In genomic region chr12:27138663-27139633, GRCm38 (mm10) we compare ENCODE assay signal across 11 mouse cellular contexts.
DNase-seq lines count a peak whose midpoint lies in the region; ATAC-seq lines count a peak whose summit lies in the region.
"Had no signal": no experiment of that assay in that cellular context is flagged by ENCODE, and none has a peak within 500 bp of the region (broad histone marks: within the 10 kb centered on the region; RNA-seq: fewer than 3 reads in every experiment).

No protein-coding gene starts in this region.

- H3K36me3 ChIP-seq in embryonic facial prominence, embryonic 13.5 days = no peaks in the 10 kb centered on the region
- H3K36me3 ChIP-seq in hindbrain, embryonic 14.5 days (replicated peaks; ENCODE audit: control insufficient read depth, insufficient read depth) = no peaks in the 10 kb centered on the region
- H3K36me3 ChIP-seq in midbrain, embryonic 15.5 days (replicated peaks) = no peaks in the 10 kb centered on the region

- H3K4me2 ChIP-seq in embryonic facial prominence, embryonic 13.5 days = peak overlapping the region; percentile 26; the same call in 1 of the 2 replicates
- no peak overlapping the region for H3K4me2 ChIP-seq in hindbrain, embryonic 14.5 days (replicated peaks)
- no peak overlapping the region for H3K4me2 ChIP-seq in midbrain, embryonic 15.5 days

- WGBS in embryonic facial prominence, embryonic 13.5 days = 21% methylated on average over 13 of the region's 13 CpGs
- 36% methylated on average over 13 of the region's 13 CpGs for WGBS in hindbrain, embryonic 14.5 days
- WGBS in midbrain, embryonic 15.5 days = 35% methylated on average over 13 of the region's 13 CpGs

- peaks cover 78% of the 10 kb centered on the region for H3K4me1 ChIP-seq in embryonic facial prominence, embryonic 13.5 days
- peaks cover 34% of the 10 kb centered on the region for H3K4me1 ChIP-seq in hindbrain, embryonic 14.5 days (replicated peaks; ENCODE audit: control insufficient read depth, insufficient read depth, low read length)
- H3K4me1 ChIP-seq in midbrain, embryonic 15.5 days = peaks cover 41% of the 10 kb centered on the region

- peak; percentile 64 for ATAC-seq in frontal cortex, adult (ENCODE audit: low TSS enrichment)
- ATAC-seq in embryonic facial prominence, embryonic 13.5 days (ENCODE audit: insufficient number of reproducible peaks, insufficient read depth, low FRiP score, low TSS enrichment, low read depth) = no peak
- ATAC-seq in hindbrain, embryonic 14.5 days (ENCODE audit: low FRiP score) = peak; percentile 75
- ATAC-seq in midbrain, embryonic 15.5 days (replicated peaks) = peak; percentile 52; the same call in 1 of the 2 replicates

- no peak for DNase-seq in frontal cortex, postnatal 25 days (ENCODE audit: low spot score in 2 of 2)
- DNase-seq in hindbrain, embryonic 14.5 days (ENCODE audit: low spot score) = no peak
- DNase-seq in urinary bladder, postnatal 4 days (ENCODE audit: low spot score in 2 of 2) = no peak
- no peak for DNase-seq in right cerebral cortex, postnatal 36 days (ENCODE audit: low spot score in 2 of 2)
- DNase-seq in spleen, adult 12 weeks (ENCODE audit: low spot score) = no peak
- DNase-seq: adrenal gland, adult 2 months; cerebellum, adult 8-10 months; heart, postnatal 36 days had no signal

- H3K27me3 ChIP-seq in embryonic facial prominence, embryonic 13.5 days = no peaks in the 10 kb centered on the region
- H3K27me3 ChIP-seq in hindbrain, embryonic 14.5 days (ENCODE audit: control insufficient read depth, insufficient read depth, low read length) = no peaks in the 10 kb centered on the region
- no peaks in the 10 kb centered on the region for H3K27me3 ChIP-seq in midbrain, embryonic 15.5 days (replicated peaks)

- no peaks in the 10 kb centered on the region for H3K9me3 ChIP-seq in embryonic facial prominence, embryonic 13.5 days
- no peaks in the 10 kb centered on the region for H3K9me3 ChIP-seq in hindbrain, embryonic 14.5 days (ENCODE audit: control insufficient read depth, low read length)
- H3K9me3 ChIP-seq in midbrain, embryonic 15.5 days = no peaks in the 10 kb centered on the region

- H3K9ac ChIP-seq in embryonic facial prominence, embryonic 13.5 days = peak overlapping the region; percentile 54; the same call in 1 of the 2 replicates
- peak overlapping the region; percentile 50 for H3K9ac ChIP-seq in hindbrain, embryonic 14.5 days
- H3K9ac ChIP-seq in midbrain, embryonic 15.5 days = peak overlapping the region; percentile 30; the same call in 1 of the 2 replicates

- H3K4me3 ChIP-seq in embryonic facial prominence, embryonic 13.5 days = no peak overlapping the region
- H3K4me3 ChIP-seq in hindbrain, embryonic 14.5 days (replicated peaks; ENCODE audit: low read length) = no peak overlapping the region
- H3K4me3 ChIP-seq in midbrain, embryonic 15.5 days = no peak overlapping the region

- H3K27ac ChIP-seq in embryonic facial prominence, embryonic 13.5 days = peak overlapping the region; percentile 88
- H3K27ac ChIP-seq in hindbrain, embryonic 14.5 days = peak overlapping the region; percentile 94
- peak overlapping the region; percentile 89 for H3K27ac ChIP-seq in midbrain, embryonic 15.5 days
